Mouse (Mus musculus): ENCODE results near the gene Srl.
A peak's percentile ranks its signal among the peaks of the same experiment; 100 is the strongest.

Srl gene

GRCm38 (mm10) chr16:4519157-4519556 lies 22.5 kb downstream of the Srl start:
- DNase-seq (ENCODE audit: low read depth, low spot score) = no peak

- DNase-seq (ENCODE audit: low read depth, low spot score) = no peak
Observed at GRCm38 (mm10) chr16:4517906-4518305, 23.7 kb downstream of the Srl start.

DNA sequence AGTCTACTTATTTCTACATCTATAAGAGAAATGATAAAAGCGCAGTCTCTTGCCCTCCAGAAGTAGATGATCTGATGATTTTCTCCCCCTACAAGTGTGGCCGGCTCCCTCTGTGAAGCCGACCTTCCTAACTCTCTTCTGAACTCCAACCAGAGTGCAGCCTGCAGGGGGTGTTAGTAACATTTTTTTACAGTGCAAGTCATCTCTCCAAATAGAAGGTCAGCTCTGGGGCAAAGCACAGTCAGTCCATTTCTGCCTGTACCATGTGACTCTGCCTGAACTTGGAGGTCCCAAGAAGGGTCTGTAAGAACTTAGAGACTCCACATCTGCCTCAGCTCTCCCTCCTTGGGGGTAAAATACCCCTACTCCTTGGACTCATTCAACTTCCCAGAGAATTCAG lies 27.2 kb downstream of the Srl start:
- no peak for DNase-seq (ENCODE audit: low read depth, low spot score)

- peak; percentile 14 for DNase-seq (ENCODE audit: low read depth, low spot score)
Observed at GRCm38 (mm10) chr16:4512661-4513438, 28.8 kb downstream of the Srl start.

DNA sequence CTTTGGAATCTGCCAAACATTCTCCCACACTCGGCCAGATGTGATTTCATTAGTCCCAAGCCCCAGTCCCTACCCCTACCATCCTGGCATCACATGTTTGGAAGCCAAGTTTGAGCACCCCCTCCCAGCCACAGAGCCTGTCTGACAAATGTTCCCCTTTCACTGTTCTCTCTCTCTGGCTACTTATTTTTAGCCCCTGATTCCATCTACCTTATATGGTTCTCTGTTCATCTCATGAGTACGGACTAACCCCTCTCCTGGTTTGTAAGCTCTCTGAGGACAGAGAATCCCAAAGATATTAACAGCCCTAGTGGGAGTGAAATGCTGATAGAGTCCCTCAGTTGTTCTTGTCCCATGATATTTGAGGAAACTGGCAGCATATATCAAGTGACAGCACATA lies 30.2 kb downstream of the Srl start:
- no peak for DNase-seq (ENCODE audit: low read depth, low spot score)

- no peak for DNase-seq (ENCODE audit: low read depth, low spot score)
Observed at GRCm38 (mm10) chr16:4506181-4506580, 35.4 kb downstream of the Srl start.

DNA sequence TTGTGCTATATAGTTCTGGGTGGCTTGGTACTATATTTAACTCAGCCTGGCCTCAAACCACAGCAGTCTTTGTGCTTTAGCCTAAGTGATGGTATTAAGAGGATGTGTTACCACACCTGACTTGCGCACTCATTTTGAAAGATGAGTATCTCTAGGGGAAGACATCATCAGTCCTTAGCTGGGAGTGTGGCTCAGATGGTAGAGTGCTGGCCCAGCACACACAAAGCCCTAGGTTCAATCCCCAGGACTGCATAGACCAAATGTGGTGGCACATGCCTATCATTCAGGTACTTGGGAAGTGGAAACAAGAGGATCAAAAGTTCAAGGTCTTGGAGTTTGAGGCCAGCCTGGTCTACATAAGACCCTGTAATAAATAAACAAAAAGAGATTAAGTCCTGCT lies 38.1 kb downstream of the Srl start:
- DNase-seq (ENCODE audit: low read depth, low spot score) = peak; percentile 31

- no peak for DNase-seq (ENCODE audit: low read depth, low spot score)
Observed at GRCm38 (mm10) chr16:4502568-4502967, 39.0 kb downstream of the Srl start.

DNA sequence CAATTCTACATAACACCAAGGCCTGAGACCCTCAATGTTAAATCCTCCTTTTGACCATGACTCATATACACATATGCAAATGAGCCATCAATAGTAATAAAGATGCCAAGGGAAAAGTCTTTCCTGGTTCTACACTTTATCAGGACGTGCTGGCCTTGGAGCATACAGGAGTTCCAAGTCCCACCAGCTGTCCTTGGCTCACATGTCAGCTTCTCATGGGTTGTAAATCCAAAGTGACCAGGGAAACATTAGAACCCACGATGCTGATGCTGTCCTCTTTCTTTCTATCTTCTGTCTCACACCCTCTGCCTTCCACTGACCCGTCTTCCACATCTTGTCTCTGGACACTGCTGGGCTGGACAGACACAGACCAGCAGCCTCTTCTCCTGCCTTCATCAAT lies 39.9 kb downstream of the Srl start:
- no peak for DNase-seq (ENCODE audit: low read depth, low spot score)

- DNase-seq (ENCODE audit: low read depth, low spot score) = no peak
Observed at GRCm38 (mm10) chr16:4500598-4501385, 40.8 kb downstream of the Srl start.

DNA sequence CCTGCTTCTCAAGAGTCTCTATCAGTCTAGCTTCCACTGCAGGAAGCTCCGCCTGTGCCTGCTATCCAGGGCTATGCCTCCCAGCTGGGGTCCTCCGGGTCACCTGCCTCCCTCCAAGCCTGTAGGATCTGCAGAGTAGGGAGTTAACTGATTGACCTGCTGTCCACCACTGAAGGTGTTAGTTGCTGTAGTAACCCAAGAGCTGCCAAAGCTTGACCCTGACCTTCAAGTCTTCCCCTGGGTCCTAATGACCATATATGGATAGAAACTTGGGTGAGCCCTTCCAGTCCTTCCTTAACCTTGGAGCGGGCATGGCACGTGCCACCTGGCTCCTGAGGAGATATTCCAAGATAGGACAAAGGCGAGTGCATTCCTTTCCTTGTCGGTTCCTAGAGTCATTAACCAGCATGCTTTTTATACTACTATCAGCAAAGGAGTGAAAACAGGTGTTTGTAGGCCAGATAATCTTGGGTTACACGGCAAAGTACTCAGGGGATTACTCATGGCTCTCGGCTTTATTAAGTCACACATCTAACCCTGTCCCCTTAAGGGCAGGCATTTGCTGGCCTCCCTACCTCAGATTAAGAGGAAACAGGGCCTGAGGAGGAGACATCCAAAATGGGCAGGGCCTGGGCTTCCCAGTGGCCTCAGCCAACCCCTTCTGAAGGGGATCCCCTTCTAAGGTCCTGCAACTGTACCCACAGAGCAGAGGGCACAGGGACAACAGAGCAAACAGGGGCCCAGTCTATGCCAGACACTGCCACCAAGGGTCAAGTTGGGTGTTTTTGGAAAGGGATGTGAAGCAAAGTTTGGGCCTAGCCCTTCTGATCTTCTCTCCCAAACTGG lies 43.6 kb downstream of the Srl start:
- DNase-seq (ENCODE audit: low read depth, low spot score) = no peak

- DNase-seq (ENCODE audit: low read depth, low spot score) = no peak
Observed at GRCm38 (mm10) chr16:4496470-4496869, 45.1 kb downstream of the Srl start.

- no peak for DNase-seq (ENCODE audit: low read depth, low spot score)
Observed at GRCm38 (mm10) chr16:4495861-4496260, 45.8 kb downstream of the Srl start.

DNA sequence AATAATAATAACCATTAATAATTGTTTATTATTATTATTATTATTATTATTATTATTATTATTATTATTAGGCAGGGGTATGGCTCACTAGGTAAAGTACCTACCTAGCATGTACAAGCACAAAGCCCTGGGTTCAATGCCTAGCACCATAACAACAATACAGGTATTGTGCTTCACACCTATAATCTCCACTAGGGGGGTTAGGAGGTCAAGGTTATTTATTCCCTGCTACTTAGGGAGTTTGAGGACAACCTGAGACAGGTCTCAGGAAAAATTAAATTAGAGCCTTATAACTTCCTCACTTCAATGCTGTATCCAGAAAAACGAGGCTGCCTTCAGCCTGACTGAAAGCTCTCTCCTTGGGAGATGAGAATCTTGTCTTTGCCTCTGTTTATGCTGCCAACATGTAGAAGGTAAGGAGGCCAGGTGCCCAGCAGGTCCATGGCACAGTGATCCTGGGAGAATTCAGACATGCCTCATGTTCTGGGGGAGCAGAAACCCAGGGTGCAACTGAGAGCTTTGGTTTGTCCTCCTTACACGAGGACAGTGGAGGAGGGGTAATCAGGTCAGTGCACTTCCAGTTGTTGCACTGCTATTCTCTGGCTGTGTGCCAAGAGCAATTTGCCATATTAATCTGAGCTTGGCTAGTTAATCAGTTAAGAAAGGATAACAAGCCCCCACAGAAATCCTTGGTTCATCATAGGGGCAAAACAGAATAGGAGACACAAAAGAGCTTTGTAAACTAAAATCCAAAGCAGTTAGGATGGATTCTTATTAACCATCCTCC lies 48.6 kb downstream of the Srl start:
- no peak for DNase-seq (ENCODE audit: low read depth, low spot score)

GRCm38 (mm10) chr16:4489114-4489624 lies 52.4 kb downstream of the Srl start:
- peak; percentile 88 for DNase-seq (ENCODE audit: low read depth, low spot score)

DNA sequence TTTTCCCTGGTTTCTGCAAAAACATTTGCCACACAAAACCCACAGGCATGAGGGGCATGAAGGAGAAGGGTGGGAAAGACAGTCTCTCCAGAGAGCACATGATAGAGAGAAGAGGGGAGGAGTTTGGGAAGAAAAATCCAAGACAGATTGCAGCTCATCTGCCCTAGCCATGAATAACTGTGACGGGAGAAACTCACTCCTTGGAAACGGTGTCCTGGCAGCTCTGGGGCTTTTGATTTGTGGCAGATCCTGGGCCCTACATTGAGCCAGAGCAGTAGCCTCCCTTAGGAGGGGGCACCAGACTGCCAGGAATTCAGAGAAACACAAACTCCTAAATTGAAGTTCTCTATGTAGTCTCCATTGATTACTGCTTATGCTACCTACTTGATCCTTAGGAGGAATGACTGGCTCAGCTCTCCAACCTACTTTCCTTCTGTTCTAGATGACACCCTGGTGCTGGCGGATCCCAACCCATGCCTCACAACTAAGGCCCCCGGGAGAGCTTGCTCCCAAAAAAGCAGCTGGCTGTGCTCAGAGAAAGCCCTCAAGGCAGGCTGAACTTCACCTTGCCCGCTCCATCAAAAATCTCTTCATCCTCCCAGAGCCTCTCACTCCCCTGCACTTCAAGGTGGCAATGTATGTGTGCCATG lies 60.9 kb downstream of the Srl start:
- no peak for DNase-seq (ENCODE audit: low read depth, low spot score)

DNA sequence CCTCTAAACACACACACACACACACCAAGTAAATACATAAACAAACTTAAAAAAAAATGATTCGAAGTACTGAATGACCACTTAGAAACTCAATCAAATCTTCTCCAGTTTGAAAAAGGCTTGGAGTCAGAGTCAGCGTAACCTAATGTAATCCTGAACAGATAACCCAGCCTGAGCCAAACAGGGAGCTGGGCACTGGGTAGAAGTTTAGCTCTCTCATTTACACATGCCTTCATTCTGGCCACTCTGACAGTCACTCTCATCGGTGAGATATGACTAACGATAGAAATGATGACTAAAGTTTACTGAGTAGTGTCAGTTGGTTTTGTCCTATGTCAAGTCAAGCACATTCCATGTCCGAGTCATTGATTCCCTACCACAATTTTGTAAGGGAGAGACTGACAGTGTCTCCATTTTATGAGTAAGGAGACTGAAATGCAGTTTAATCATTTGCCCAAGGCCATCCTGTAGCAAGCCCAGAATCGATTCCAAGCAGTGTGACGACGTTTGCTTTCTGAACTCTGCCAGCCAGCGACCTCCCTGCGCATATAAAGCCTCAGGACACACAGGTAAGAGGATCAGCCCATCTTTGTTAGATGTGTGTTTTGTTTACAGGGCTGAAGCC lies 63.9 kb downstream of the Srl start:
- no peak for DNase-seq (ENCODE audit: low read depth, low spot score)

DNA sequence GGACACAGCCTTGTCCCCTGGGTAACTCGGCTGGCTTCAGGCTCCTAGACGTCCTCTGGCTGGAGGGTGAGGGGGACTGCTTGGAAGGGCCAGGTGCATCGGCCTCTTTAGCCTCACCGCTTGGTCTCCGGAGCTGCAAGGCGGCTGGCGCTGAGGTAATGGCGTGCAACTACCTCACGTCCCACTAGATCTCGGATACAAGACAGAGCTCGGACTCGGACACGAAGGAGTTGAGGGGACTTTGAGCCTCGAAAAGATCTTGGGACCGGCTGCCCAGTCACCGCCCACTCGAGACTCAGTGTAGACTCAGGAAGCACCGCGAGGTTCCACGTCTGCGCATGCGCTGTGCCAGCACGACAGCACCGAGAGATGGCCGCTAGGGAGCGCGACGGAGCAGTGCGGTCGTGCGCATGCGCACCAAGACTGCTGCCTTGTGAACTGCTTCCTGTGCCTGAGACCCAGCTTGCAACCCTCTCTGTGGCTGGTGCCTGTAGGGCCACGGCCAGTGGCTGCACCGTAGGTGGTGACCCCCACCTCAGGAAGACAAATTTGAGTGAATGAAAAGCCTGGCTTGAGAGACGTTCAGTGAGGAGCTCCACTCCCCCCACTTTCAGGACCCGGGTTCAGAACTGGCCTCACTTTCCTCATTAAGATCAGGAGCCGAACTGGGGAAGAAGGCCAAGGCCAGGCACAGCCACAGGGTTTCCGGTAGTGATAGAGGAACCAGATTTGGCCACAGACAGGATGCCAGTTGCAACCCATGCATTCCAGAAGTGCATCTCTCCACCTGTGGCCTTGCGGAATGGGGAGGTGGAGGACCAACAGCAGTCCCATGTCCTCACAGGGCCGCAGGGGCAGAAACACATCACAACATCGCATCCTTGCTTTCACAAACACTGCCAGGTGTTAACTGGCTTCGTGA lies 66.5 kb downstream of the Srl start:
- DNase-seq (ENCODE audit: low read depth, low spot score) = peak; percentile 99

All from CD4-positive, CD25-positive, alpha-beta regulatory T cell, adult 2 months (primary cell).